Mouse (Mus musculus) granulocyte monocyte progenitor cell, adult 5-6 weeks (primary cell): Measurements from ENCODE around the gene Efna2. TPM values are rescaled to one million over a fixed set of nuclear protein-coding genes. Genes with fewer than 3 reads are reported as not detected.
A peak's percentile ranks its signal among the peaks of the same experiment; 100 is the strongest.

Experiments used
- ATAC-seq: replicated peaks from 2 replicates; pipeline ENCODE4 v1.8.0; 2016; ENCODE audit warnings: mild to moderate bottlenecking, moderate TSS enrichment, inconsistent platforms; ENCODE audit not compliant: poor library complexity, severe bottlenecking
- total RNA-seq, 2 experiments: library from RNA; stranded (forward) in 1 of 2; stranded (reverse) in 1 of 2; fragments of 200-712, 200-1000 nt in 1 of 2; fragments of >200 nt in 1 of 2; fragmentation: Nextera tagmentation in 1 of 2; gene quantifications; 2 replicates each; pipeline ENCODE4 v1.2.3; 2014 to 2017

Gene Efna2
- total RNA-seq, 2 experiments from 2014 or later, result 0.05 TPM; not detected in 1

DNA sequence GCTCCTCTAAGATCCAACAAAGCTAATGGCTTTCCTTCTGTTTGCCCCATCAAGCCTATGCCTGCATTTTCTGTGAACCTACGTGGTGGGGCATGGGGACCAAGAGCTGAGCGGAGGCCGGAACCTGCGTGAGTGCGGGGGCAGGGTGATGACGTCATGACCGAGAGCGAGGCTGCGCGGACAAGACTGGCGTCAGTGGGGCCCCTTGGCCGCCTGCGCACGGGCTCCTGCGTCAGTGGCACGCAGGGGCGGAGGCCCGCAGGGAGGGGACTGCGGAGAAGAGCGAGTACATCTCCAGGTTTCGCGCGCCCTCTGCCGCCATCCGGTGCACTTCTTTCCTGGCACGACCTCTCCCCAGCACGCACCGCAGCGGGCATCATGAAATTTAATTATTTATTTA lies 38.0 kb upstream of the Efna2 start:
- ATAC-seq, result peak; percentile 76

DNA sequence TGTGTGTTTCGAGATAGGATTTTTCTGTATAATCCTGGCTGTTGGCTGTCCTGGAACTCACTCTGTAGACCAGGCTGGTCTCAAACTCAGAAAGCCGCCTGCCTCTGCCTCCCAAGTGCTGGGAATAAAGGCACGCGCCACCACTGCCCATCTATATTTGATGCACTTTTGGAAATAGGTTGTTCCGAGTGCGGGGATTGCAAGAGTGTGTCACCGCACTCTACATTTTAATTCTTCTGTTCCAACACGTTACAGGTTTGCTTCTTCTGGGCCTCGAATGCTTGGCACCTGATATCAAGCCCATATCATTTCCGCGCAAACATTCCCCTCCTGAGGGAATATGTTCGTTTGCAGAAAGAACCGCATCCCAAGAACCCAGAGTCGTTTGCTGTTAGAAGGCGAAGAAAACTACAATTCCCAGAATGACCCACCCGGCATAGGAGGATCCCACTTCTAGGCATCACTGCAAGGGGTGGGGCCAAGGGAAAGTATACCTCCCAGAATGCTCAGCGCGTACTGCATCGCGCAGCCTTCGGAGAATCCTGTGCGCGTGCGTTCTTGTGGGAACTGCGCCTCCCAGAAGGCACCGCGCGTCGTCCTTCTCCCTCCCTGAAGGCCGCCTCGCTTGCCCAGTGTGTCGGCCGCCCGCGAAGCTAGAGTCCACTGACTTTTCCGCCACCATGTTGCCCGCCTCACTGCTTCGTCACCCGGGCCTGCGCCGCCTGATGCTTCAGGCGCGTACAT lies 37.3 kb upstream of the Efna2 start:
- peak; percentile 70 for ATAC-seq

DNA sequence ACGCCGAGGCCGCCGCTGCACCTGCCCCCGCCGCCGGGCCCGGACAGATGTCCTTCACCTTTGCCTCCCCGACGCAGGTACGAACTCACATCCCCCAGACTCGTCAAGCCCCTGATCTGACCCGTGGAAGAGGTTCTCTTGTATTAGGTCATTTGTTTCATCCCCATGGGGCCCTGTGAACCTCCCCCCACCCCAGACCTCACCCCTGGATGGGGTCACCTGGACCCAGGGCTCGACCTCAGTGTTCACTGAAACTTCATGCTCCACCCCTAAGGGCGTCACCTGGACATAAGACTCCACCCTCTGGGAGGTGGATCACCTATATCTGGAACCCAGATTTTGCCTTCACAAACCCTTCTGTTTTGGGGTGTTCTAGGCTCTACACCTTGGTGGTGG lies 36.8 kb upstream of the Efna2 start:
- no peak for ATAC-seq

DNA sequence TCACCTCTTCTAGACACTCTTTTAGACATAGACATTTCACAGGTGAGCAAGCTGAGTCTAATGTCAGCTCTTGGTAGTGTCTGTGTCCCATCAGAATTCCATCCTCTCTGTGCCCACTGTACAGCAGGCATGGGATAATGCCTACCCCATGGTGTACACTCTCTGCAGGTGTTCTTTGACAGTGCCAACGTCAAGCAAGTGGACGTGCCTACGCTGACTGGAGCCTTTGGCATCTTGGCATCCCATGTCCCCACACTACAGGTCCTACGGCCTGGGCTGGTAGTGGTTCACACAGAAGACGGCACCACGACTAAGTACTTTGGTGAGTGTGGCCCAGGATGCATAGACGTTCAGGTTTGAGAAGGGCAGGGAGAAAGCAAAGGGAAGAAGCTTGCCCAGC lies 35.6 kb upstream of the Efna2 start:
- no peak for ATAC-seq

DNA sequence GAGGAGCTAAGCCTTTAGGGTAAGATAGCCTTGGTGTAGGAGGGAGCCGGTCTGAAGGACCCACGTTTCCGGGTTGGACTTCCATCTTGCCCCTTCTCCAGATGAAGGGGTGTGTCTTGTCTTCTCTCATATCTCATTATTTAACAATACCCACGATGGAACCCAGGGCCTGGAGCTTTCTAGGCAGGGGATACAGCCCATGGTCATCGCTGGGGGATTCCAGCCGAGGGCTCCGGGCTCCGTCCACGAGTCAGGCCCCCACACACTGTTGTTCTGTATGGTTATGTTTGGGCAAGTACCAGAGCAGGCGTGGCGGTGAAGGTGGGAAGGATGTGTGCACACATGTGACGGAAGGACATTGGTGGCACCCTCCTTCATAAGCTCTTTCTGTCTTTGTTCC lies 35.1 kb upstream of the Efna2 start:
- ATAC-seq, result no peak

DNA sequence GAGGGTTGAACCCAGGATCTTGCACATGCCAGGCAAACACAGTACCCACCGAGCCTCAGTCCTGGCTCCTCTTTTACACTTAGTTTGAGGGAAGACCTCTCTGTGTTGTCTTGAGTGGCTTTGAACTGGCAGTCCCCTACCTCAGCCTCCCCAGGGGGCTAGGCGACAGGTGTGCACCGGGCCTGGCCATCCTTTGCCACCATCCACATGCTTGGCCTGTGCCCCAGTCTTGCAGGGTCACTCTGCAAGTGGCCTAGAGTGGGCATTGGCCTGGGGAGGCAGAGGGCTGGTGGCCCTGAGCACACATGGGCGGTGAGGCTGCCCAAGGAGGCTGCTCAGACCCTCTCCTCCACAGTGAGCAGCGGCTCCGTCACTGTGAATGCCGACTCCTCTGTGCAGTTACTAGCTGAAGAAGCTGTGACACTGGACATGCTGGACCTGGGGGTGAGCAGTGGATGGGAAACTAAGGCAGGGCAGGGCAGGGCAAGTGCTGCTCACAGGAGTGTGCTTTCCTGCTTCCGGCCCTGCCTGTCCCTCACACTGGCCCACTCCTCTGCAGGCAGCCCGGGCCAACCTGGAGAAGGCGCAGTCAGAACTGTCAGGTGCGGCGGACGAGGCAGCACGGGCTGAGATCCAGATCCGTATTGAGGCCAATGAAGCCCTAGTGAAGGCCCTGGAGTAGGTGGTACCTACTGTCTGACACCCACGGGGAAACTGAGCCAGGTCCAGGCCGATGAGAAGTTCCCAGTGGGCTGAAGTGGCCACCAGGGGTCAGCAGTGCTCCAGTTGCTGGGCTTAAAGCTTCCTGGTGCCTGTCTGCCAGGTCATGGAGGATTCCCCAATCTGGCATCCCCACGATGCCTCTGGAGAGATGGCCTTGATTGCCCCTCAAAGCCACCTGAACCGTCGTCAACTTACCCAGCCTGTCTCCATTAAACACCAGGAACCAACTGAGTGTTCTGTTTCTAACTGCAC lies 34.1 kb upstream of the Efna2 start:
- no peak for ATAC-seq

DNA sequence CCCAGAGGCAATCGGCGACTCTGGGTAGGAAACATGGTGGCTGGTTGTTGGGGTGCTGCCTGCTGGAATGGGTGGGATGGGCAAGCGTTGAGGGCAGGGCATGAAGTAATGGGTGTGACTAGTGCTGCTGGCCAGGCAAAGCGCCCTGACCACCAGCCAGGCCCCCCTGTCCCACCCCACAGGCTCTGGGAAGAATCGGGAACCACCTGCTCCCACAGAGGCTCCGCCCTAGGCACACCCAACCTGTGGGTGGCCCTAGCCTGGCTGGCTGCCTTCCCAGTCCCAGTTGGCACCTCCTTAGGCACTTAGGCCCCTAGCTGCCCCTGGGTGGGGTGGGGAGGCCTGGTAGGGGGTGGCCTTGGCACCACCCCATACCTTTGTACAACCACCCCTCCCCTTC lies 33.4 kb upstream of the Efna2 start:
- ATAC-seq, result no peak

DNA sequence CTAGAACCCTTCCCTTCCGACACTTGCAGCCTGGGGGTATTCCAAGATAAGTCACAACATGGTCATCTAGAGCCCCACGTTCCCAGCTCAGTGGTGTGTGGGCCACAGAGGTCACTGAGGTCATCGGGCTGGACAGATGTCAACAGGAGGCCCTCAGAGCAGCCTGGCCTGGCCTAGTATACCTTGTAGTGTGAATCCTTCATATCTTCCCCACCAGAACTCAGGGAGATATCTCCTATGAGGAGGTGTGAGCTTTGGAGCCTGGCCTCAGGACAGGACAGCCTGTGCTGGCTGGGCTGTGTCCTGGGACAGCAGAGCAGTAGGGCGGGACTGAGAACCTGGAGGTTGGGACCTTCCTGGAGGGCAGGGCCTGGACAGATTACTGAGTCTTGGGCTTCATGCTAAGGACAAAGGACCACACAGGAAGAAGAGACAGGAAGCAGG lies 32.7 kb upstream of the Efna2 start:
- no peak for ATAC-seq

DNA sequence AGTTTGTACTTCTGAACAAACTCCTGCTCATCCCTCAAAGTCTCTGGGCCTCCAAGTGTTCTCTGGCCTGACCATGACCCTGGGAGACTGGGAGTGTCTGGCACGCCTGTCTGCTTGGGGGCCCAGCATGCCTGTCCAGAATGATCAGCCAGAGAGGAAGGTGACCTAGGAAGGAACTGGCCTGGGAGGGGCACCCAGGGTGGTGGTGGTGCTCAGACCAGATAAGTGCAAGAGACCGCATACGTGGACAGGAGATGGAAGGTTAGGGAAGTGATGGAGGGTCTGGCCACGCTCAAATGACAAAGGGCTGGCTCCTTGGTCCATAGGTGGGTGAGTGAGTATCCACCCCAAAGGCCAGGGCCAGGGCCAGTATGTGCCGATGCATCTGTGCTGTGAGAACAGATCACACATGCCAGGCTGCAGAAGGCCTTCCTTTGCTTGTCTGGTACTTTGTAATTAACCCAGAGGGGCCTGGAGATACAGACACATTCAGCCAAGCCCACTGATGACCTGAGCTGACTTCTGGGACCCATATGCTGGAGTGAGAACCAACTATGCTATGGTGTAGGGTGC lies 32.0 kb upstream of the Efna2 start:
- no peak for ATAC-seq

DNA sequence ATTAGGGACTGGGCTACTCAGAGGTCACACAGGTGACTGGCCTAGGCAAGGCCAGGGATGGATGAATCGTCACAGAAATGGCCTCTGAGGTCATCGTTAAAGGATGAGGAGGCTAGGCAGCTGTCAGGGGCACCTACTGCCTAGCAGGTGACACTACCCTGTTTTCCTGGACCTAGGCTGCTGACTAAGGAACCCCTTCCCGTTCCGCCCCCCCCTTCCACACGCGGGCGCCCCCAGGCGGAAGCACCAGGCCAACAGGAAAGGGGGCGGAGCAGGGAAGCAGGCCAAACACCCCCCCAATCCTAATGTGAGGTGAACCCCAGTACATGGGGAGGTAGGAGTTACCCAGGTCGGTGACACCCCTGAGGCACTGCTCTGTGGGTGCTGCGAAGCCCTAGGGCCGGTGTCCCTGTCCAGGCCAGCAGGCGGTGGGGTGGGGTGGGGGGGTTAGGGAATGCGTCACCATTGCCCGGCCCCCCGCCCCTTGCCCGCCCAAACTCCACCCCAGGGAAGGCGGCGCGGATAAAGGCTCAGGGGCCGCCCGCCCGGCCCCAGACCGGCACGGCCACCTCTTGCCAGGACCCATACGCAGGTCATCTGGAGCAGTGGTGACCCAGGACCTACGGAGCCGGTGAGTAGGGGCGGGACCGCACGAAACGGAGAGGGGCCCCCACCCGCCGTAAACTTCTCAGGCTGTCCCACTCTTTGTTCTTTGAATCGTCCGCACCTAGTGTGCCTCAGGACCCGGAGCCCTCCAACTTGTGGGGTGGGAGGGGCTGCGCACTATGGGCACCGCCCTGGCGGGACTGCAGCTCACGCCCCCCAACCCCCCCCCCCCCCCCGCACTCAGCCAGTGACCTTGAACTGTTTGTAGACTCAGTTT lies 31.3 kb upstream of the Efna2 start, which contains the start of gene Midn:
Gene Midn (plus strand): TSS at position 554 of the 883 bp plus-strand sequence.
- peak; percentile 21 for ATAC-seq

DNA sequence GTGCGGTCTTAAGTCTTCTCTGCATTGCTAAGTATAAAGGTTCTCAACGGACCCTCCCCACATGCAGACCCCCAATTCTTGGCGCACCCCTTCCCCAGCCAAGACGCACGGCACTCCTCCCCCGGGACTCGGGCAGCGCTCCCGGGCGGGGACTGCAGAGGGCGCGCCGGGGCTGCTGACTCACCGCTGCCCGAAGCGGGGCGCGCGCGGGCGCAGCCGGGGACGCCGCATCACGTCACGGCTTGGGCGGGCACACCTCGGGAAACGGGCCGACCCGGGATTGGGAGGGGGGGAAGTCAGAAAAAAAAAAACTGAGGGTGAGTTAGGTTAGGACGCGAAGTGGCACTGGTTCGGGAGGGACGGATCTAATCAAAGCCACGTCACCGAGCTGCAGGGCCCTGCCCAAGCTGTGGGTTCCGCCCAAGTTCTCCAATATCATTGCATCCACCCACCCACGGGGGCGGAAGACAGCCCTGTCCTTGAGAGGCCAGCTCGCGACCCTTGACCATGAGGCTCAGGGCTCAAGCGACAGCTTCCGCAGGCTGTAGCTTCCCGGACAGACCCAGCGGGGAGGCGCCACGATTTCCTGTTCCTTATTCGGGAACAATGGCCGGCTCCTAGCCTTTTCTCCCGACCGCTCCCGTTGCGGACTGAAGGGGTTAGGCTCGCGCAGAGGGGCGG lies 30.5 kb upstream of the Efna2 start:
- peak; percentile 20 for ATAC-seq

DNA sequence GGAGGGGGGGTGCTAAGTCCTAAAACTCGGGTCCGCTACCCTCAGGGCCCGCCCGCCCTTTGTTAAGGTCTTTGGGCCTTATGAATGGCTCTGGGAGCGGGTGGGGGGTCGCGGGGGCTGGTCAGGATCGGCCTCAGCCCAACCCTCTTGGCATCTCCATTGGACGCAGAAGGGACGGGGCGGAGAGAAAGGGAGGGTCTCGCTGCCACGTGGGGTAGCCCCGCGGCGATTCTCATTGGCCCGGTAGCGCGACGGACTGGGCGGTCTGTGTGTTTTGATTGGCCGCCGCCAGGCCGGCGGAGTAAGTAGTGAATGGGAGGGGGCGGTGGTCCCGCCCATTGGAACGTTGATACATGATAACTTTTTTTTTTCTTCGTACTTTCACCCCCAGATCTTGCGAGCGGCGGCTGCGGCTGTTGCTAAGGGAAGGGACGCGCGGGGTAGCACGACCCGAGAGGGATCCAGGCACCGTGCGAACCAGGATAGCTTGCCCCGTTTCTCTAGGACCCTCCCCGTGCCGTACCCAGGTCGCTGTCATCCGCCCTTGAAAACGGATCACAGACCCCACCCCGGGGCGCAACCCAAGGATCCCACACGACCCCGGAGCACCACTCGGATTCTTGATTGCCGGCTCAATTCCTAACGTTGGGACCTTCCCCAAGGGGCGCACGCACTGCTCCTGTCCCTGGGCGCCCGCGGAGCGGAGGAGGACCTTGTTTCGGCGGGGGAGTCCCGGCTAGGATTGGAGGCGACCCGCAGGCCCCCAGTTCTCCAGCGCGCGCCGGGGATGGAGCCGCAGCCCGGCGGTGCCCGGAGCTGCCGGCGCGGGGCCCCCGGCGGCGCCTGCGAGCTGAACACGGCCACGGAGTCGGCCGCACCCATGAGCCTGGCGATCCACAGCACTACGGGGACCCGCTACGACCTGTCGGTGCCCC lies 29.7 kb upstream of the Efna2 start:
- peak; percentile 55 for ATAC-seq

DNA sequence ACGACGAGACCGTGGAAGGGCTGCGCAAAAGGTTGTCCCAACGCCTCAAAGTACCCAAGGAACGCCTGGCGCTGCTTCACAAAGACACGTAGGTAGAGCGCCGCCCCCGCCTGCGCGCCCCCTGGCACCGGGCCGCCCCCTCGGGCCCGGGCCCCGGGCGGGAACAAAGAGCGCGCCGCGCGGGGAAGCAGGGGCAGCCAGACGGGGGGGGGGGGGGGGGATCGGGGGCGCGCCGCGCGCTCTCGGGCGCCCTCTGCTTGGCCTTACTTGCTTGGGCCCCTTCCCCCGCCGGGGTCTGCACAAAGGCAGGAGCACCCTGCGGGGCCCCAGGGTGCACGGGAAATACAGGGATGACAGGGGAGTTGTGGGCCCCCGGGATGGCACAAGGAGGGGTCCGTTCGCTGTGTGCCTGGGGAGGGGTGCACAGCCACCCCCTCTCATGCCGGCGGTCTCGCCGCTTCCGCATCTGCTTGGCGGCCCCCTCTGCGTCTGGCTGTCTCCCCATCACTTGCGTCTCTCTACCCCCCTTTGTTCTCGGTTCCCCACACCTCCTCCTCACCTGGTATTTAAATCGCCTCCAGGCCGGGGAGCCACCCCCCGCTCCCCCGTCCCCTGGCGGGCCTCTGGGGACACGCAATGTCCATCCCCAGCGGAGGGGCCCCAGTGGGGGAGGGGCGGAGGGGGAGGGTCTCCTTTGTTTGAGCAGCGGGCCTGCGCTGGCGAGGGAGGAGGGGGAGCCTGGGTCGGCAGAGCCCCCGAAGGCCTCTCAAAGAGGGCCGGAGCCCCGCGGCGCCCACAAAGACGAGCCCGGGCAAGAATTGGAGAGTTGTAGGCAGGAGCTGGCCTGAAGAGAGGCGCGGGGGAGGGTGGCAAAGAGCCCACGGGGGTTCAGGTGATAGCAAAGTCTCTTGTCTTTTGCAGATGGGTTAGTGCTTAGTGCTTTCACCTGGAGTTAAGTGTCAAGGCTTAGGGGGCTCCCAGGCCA lies 28.8 kb upstream of the Efna2 start:
- no peak for ATAC-seq

DNA sequence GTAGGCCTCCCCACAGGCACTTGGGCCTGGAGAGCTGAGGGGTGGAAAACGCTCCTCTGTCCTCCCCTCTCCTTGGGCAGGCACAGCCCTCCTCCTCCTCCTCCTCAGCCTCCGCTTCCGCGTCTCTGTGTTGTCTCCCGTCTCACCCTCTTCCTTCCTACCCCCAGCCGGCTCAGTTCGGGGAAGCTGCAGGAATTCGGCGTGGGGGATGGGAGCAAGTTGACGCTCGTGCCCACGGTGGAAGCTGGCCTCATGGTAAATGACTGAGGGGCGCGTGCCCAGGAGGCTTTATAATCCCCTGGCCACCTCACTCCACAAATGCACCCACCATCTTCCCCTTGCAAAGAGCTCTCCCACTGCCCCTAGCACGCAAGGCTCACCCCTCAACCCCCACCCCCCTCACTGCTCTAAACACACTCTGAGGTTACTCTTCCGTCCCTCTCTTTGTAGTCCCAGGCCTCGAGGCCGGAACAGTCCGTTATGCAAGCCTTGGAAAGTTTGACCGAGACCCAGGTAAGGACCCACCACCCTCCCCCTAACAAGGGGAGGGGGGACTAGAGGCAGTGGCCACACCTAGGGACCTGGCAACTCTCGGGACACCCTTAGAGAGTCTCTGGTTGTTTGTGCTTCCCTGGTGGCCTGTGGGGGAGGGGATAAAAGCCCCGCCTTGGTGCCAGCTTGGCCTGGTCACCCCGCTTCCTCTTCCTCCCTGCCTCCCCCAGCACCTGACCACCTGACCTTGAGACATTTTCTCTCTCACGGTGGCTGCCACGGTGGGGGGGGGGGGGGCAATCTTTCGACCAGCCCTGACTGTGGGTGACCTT lies 27.9 kb upstream of the Efna2 start:
- no peak for ATAC-seq

DNA sequence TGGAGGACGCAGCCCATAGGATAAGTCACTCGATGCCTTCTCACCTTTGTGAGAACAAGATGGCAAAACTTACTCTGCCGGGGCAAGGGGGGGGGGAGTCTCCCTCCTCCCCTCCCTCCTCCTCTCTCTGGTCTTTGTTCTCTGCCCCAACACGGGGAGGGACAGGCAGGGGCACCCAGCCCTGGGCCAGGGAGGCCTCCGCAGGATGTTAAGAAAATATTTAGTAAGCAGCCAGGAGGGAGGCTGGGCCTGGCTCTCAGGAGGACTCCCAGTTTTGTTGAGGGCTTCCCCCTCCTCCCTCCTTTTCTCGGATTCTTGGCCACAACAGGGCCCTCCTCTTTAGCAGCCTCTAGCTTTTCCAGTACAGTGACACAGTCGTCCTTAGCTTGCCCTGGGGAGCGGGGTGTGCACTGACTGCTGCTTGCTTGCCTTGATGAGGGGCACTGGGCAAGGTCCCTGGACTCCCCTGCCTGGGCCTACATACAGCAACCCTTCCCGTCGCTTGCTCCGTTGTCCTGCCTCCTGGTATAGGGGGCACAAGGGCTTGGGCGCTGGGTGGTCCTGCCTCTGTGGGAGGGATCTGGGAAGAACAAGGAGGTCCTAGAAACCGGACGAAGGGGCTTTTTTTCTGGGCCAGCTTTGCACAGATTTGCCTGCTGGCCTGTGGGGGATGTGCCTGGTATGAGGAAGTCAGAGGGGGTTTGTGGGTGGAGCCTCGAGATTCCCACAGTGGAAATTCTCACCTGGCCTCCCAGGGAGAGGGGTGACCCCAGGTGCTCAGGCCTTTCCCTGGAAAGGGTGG lies 27.0 kb upstream of the Efna2 start:
- no peak for ATAC-seq

DNA sequence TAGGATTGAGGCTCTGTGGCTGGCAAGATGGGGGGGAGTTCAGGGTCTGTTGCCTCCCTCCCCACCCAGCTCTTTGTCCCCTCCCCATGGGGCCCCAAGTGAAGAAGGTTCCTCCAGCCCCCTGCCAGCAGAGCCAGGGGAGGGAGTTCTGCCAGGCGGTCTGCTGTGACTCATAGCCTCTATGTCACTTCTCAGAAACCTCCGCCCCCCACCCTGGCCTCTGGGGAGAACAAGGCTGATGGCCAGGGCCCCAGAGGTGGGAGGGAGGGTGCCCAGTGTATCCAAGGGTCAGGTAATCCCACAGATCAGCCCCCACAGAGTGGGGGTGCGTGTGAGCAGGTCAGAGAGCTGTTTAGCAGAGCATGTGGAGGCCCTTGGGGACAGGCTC lies 26.4 kb upstream of the Efna2 start:
- no peak for ATAC-seq
